Mouse (Mus musculus): ENCODE results near the gene Utp11. TPM values are rescaled to one million over a fixed set of nuclear protein-coding genes. Genes with fewer than 3 reads are reported as not detected.

The Utp11 gene
- polyA plus RNA-seq, 1 experiment from 2014 or later, result 39.1 TPM

GRCm38 (mm10) chr4:124644974-124645433 lies 48.4 kb downstream of the Utp11 start:
- Histone ChIP-seq H3K36me3 (no peaks in the 10 kb centered on the region), H3K4me1 (replicated peaks) (peaks cover under 1% of the 10 kb centered on the region), H3K9me3 (no peaks in the 10 kb centered on the region), H3K4me3 (no peak overlapping the region), H3K27ac (replicated peaks) (no peak overlapping the region), H3K4me2 (no peak overlapping the region), H3K9ac (no peak overlapping the region), H3K27me3 (peaks cover 13% of the 10 kb centered on the region)
- no peak for ATAC-seq (ENCODE audit: low FRiP score, low read depth)
- WGBS, result 22% methylated on average over 3 of the region's 3 CpGs

GRCm38 (mm10) chr4:124643859-124644258 lies 49.5 kb downstream of the Utp11 start:
- Histone ChIP-seq H3K9me3 (no peaks in the 10 kb centered on the region), H3K27ac (replicated peaks) (no peak overlapping the region), H3K36me3 (no peaks in the 10 kb centered on the region), H3K27me3 (peaks cover 12% of the 10 kb centered on the region), H3K9ac (no peak overlapping the region), H3K4me3 (no peak overlapping the region), H3K4me2 (no peak overlapping the region), H3K4me1 (replicated peaks) (peaks cover 6% of the 10 kb centered on the region)
- WGBS, result 97% methylated on average over 9 of the region's 9 CpGs
- ATAC-seq (ENCODE audit: low FRiP score, low read depth), result no peak

GRCm38 (mm10) chr4:124639715-124640114 lies 53.7 kb downstream of the Utp11 start:
- WGBS, result 15% methylated on average over 12 of the region's 12 CpGs
- Histone ChIP-seq H3K4me2 (peak overlapping the region; percentile 18; the same call in 1 of the 2 replicates), H3K36me3 (no peaks in the 10 kb centered on the region), H3K27me3 (peaks cover 10% of the 10 kb centered on the region), H3K27ac (replicated peaks) (no peak overlapping the region), H3K4me3 (no peak overlapping the region), H3K9me3 (no peaks in the 10 kb centered on the region), H3K9ac (no peak overlapping the region), H3K4me1 (replicated peaks) (peaks cover 6% of the 10 kb centered on the region)
- no peak for ATAC-seq (ENCODE audit: low FRiP score, low read depth)

- ATAC-seq (ENCODE audit: low FRiP score, low read depth), result no peak
- Histone ChIP-seq H3K9ac (no peak overlapping the region), H3K27ac (replicated peaks) (no peak overlapping the region), H3K36me3 (no peaks in the 10 kb centered on the region), H3K4me3 (no peak overlapping the region), H3K27me3 (peaks cover 7% of the 10 kb centered on the region; the same call in 1 of the 2 replicates), H3K4me1 (replicated peaks) (no peaks in the 10 kb centered on the region), H3K9me3 (no peaks in the 10 kb centered on the region), H3K4me2 (no peak overlapping the region)
- WGBS, result 10% methylated on average over 9 of the region's 9 CpGs
Observed at GRCm38 (mm10) chr4:124633281-124633680, 60.1 kb downstream of the Utp11 start.

GRCm38 (mm10) chr4:124632856-124633255 lies 60.5 kb downstream of the Utp11 start:
- Histone ChIP-seq H3K4me1 (replicated peaks) (no peaks in the 10 kb centered on the region), H3K27me3 (peaks cover 7% of the 10 kb centered on the region; the same call in 1 of the 2 replicates), H3K4me2 (no peak overlapping the region), H3K9me3 (no peaks in the 10 kb centered on the region), H3K4me3 (no peak overlapping the region), H3K27ac (replicated peaks) (no peak overlapping the region), H3K9ac (no peak overlapping the region), H3K36me3 (no peaks in the 10 kb centered on the region)
- ATAC-seq (ENCODE audit: low FRiP score, low read depth), result no peak
- 46% methylated on average over 10 of the region's 10 CpGs for WGBS

GRCm38 (mm10) chr4:124631456-124631855 lies 61.9 kb downstream of the Utp11 start:
- peaks cover 7% of the 10 kb centered on the region; the same call in 1 of the 2 replicates for H3K27me3 ChIP-seq
- 58% methylated on average over 4 of the region's 4 CpGs for WGBS

More at GRCm38 (mm10) chr4:124631456-124631855, 61.9 kb downstream of the Utp11 start:
- Histone ChIP-seq H3K4me3 (no peak overlapping the region), H3K27ac (replicated peaks) (no peak overlapping the region), H3K9me3 (no peaks in the 10 kb centered on the region), H3K4me1 (replicated peaks) (no peaks in the 10 kb centered on the region), H3K36me3 (no peaks in the 10 kb centered on the region), H3K9ac (no peak overlapping the region), H3K4me2 (no peak overlapping the region)
- no peak for ATAC-seq (ENCODE audit: low FRiP score, low read depth)

MicroRNA genes within 50 kb of the gene (microRNA counts, 519-probe panel; counts per million panel counts)
- microRNA mmu-miR-697, result not detected

Small RNA genes lying within 50 kb of the gene (microRNA-seq; reads per million reads assigned to microRNA genes)
- gene Gm24721 (not detected), gene Mir697 (not detected)

Other genes starting within 250 kb of the Utp11 start
- gene 3100002H09Rik, start 82.8 kb downstream of the Utp11 start, polyA plus RNA-seq (2015; fragmentation: Nextera tagmentation; extraction: Ambion mirVana), result 0.23 and 0.31 TPM in 2 replicates
- 7.9 and 13.4 TPM in 2 replicates for gene Pou3f1, start 36.8 kb downstream of the Utp11 start, polyA plus RNA-seq (2015; fragmentation: Nextera tagmentation; extraction: Ambion mirVana)
- gene Fhl3, start 7.1 kb upstream of the Utp11 start, polyA plus RNA-seq (2015; fragmentation: Nextera tagmentation; extraction: Ambion mirVana), result 1.6 and 2.8 TPM in 2 replicates
- 96.2 and 106 TPM in 2 replicates for gene Sf3a3, start 21.2 kb upstream of the Utp11 start, polyA plus RNA-seq (2015; fragmentation: Nextera tagmentation; extraction: Ambion mirVana)
- gene Inpp5b, start 48.2 kb upstream of the Utp11 start, polyA plus RNA-seq (2015; fragmentation: Nextera tagmentation; extraction: Ambion mirVana), result 22.9 and 26.1 TPM in 2 replicates
- 11.1 and 11.6 TPM in 2 replicates for gene Mtf1, start 108.5 kb upstream of the Utp11 start, polyA plus RNA-seq (2015; fragmentation: Nextera tagmentation; extraction: Ambion mirVana)
- 46.3 and 50.4 TPM in 2 replicates for gene Yrdc, start 157.1 kb upstream of the Utp11 start, polyA plus RNA-seq (2015; fragmentation: Nextera tagmentation; extraction: Ambion mirVana)
- gene 1110065P20Rik, start 157.6 kb upstream of the Utp11 start, polyA plus RNA-seq (2015; fragmentation: Nextera tagmentation; extraction: Ambion mirVana), result 98.8 and 103 TPM in 2 replicates
- 15.9 and 16.0 TPM in 2 replicates for gene Maneal, start 168.6 kb upstream of the Utp11 start, polyA plus RNA-seq (2015; fragmentation: Nextera tagmentation; extraction: Ambion mirVana)
- 12.8 and 13.5 TPM in 2 replicates for gene Epha10, start 187.3 kb upstream of the Utp11 start, polyA plus RNA-seq (2015; fragmentation: Nextera tagmentation; extraction: Ambion mirVana)
- gene 9930104L06Rik, start 243.4 kb upstream of the Utp11 start, polyA plus RNA-seq (2015; fragmentation: Nextera tagmentation; extraction: Ambion mirVana), result 13.1 and 15.1 TPM in 2 replicates
- 37.1 and 40.7 TPM in 2 replicates for gene Cdca8, start 245.7 kb upstream of the Utp11 start, polyA plus RNA-seq (2015; fragmentation: Nextera tagmentation; extraction: Ambion mirVana)